Mouse (Mus musculus): ENCODE measurements around the gene Ssbp2. TPM values are rescaled to one million over a fixed set of nuclear protein-coding genes. Genes with fewer than 3 reads are reported as not detected.

Gene Ssbp2
- total and polyA plus RNA-seq, 3 experiments, result 12.6 to 38.4 TPM; not detected in 1

DNA sequence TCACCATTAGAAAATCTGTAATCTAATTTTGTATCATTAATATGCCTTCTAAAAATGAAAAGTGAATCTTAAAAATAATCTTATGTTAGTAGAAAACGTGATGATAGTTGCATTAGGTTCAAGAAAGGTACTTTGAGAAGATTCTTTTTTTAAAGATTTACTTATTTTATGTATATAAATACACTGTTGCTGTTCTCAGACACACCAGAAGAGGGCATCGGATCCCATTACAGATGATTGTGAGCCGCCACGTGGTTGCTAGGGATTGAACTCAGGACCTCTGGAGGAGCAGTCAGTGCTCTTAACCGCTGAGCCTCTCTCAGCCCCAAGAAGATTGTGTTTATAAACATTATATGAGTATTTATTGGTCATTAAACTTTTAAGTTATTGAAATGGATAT is 126.3 kb downstream of the Ssbp2 start:
- Histone ChIP-seq H3K9me3 (replicated peaks; ENCODE audit: insufficient read depth, low read length) (no peaks in the 10 kb centered on the region), H3K4me1 (ENCODE audit: control insufficient read depth in 1 of 2, insufficient read depth in 2 of 2, low read length in 2 of 2) (no peaks in the 10 kb centered on the region), H3K27me3 (ENCODE audit: control insufficient read depth in 1 of 2, insufficient read depth in 2 of 2, low read length in 2 of 2) (no peaks in the 10 kb centered on the region), H3K4me3 (ENCODE audit: control insufficient read depth in 1 of 2, insufficient read depth in 1 of 2, low read depth in 2 of 2, low read length in 2 of 2) (no peak overlapping the region), H3K36me3 (ENCODE audit: control insufficient read depth in 1 of 2, insufficient read depth in 2 of 2, low read length in 2 of 2) (no peaks in the 10 kb centered on the region), H3K27ac (ENCODE audit: control insufficient read depth, low read depth, low read length) (no peak overlapping the region), H3K79me2 (ENCODE audit: control insufficient read depth, insufficient read depth, low read length, poor library complexity) (no peaks in the 10 kb centered on the region), H3K9ac (ENCODE audit: control insufficient read depth, low read depth, low read length, poor library complexity, severe bottlenecking) (no peak overlapping the region)
- no peak for DNase-seq (ENCODE audit: low read depth, low spot score)
- no peak for TF ChIP-seq GATA1 (IDR thresholded peaks at IDR 0.05; ENCODE audit: low read depth, low read length)
- no peak for TF ChIP-seq TBP (IDR thresholded peaks at IDR 0.05; ENCODE audit: low read depth, low read length)
- no peak for TF ChIP-seq HCFC1 (IDR thresholded peaks at IDR 0.05; ENCODE audit: low read depth, low read length)
- no peak for TF ChIP-seq RAD21 (IDR thresholded peaks at IDR 0.05; ENCODE audit: low read depth, low read length)
- no peak for TF ChIP-seq NRF1 (IDR thresholded peaks at IDR 0.05; ENCODE audit: insufficient read depth, low read depth, low read length, poor library complexity, severe bottlenecking)
- TF ChIP-seq CTCF (IDR thresholded peaks at IDR 0.05 in 2 of 3, conservative IDR thresholded peaks at IDR 0.05 in 1 of 3; ENCODE audit: control insufficient read depth in 1 of 3, insufficient read depth in 1 of 3, low read depth in 2 of 3, low read length in 3 of 3, poor library complexity in 1 of 3, severe bottlenecking in 1 of 3), result peak in 2 of 3 experiments; percentile 4 to 6; a peak in 1 of 6 replicates
- TF ChIP-seq UBTF (IDR thresholded peaks at IDR 0.05; ENCODE audit: borderline replicate concordance, insufficient read depth, low read depth, low read length), result no peak

DNA sequence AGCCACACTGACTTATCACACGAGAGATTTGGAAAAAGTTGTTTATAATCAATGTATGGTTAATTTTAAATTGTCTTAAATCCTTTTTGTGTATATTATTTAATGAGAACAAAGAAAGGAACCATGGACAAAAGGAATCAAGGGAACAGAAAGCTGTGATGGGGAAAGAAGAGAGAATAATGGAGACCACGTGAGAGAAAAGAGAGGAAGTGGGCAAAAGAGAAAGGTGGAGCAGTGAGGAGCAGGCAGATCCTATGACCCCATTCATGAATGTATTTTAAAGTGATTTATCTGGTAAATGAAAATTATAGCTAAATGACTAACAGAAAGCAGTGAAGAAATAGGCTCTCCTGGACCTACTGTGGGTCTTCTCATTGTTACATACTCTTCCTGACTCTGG is 128.4 kb downstream of the Ssbp2 start:
- TF ChIP-seq GABPA (IDR thresholded peaks at IDR 0.05; ENCODE audit: low read depth, low read length), result no peak
- no peak for TF ChIP-seq E2F4 (IDR thresholded peaks at IDR 0.05; ENCODE audit: borderline replicate concordance, low read depth, low read length)
- no peak for TF ChIP-seq MAX (IDR thresholded peaks at IDR 0.05; ENCODE audit: low read length)
- TF ChIP-seq USF2 (IDR thresholded peaks at IDR 0.05; ENCODE audit: borderline replicate concordance in 1 of 2, insufficient read depth in 1 of 2, low read depth in 1 of 2, low read length in 2 of 2), result no peak
- TF ChIP-seq NRF1 (IDR thresholded peaks at IDR 0.05; ENCODE audit: insufficient read depth, low read depth, low read length, poor library complexity, severe bottlenecking), result no peak
- TF ChIP-seq MAFK (IDR thresholded peaks at IDR 0.05; ENCODE audit: borderline replicate concordance, low read depth, low read length), result no peak
- no peak for TF ChIP-seq ZKSCAN1 (IDR thresholded peaks at IDR 0.05; ENCODE audit: low read depth, low read length)
- TF ChIP-seq MAZ (IDR thresholded peaks at IDR 0.05; ENCODE audit: low read depth, low read length), result no peak
- no peak for TF ChIP-seq EP300 (IDR thresholded peaks at IDR 0.05; ENCODE audit: low read depth in 1 of 2, low read length in 2 of 2)
- TF ChIP-seq ELF1 (IDR thresholded peaks at IDR 0.05; ENCODE audit: low read depth, low read length), result no peak
- no peak for TF ChIP-seq MYB (IDR thresholded peaks at IDR 0.05; ENCODE audit: low read depth, low read length)
- no peak for TF ChIP-seq ETS1 (IDR thresholded peaks at IDR 0.05; ENCODE audit: low read depth, low read length)
- TF ChIP-seq POLR2AphosphoS5 (IDR thresholded peaks at IDR 0.05; ENCODE audit: borderline replicate concordance, low read depth, low read length), result no peak
- TF ChIP-seq SMC3 (IDR thresholded peaks at IDR 0.05; ENCODE audit: low read depth, low read length), result no peak
- no peaks in the 10 kb centered on the region for H3K9me3 ChIP-seq (replicated peaks; ENCODE audit: insufficient read depth, low read length)
- no peak overlapping the region for H3K27ac ChIP-seq (ENCODE audit: control insufficient read depth, low read depth, low read length)
- H3K4me3 ChIP-seq (ENCODE audit: control insufficient read depth in 1 of 2, insufficient read depth in 1 of 2, low read depth in 2 of 2, low read length in 2 of 2), result no peak overlapping the region
- no peaks in the 10 kb centered on the region for H3K4me1 ChIP-seq (ENCODE audit: control insufficient read depth in 1 of 2, insufficient read depth in 2 of 2, low read length in 2 of 2)
- no peaks in the 10 kb centered on the region for H3K79me2 ChIP-seq (ENCODE audit: control insufficient read depth, insufficient read depth, low read length, poor library complexity)
- no peak for DNase-seq (ENCODE audit: low read depth, low spot score)
- H3K27me3 ChIP-seq (ENCODE audit: control insufficient read depth in 1 of 2, insufficient read depth in 2 of 2, low read length in 2 of 2), result no peaks in the 10 kb centered on the region
- H3K9ac ChIP-seq (ENCODE audit: control insufficient read depth, low read depth, low read length, poor library complexity, severe bottlenecking), result no peak overlapping the region
- H3K36me3 ChIP-seq (ENCODE audit: control insufficient read depth in 1 of 2, insufficient read depth in 2 of 2, low read length in 2 of 2), result no peaks in the 10 kb centered on the region

Data from MEL (cell line).